Mouse (Mus musculus) stomach, postnatal 0 days (tissue): Measurements from ENCODE around the gene Rftn1.

Experiments
- CTCF ChIP-seq: IDR thresholded peaks from 2 replicates; pipeline ENCODE4 v1.5.1; 2016; ENCODE audit warnings: antibody characterized with exemption, low read depth, mild to moderate bottlenecking, moderate library complexity
- EP300 ChIP-seq: optimal IDR thresholded peaks from 2 replicates; pipeline ENCODE3; 2016; ENCODE audit warnings: antibody characterized with exemption

GRCm38 (mm10) chr17:50135466-50135865 is 55.0 kb downstream of the Rftn1 start:
- TF ChIP-seq EP300 (no peak), CTCF (no peak)
